Mouse (Mus musculus) embryo, embryonic 10 days (tissue): Measurements from ENCODE around the gene Sash1.
A peak's percentile ranks its signal among the peaks of the same experiment; 100 is the strongest.
"Not testable (repeated sequence)": the region's sequence is repeated elsewhere in the genome, so short reads cannot be mapped to it uniquely, and the experiment has no call there.

ENCODE experiments used
- DNase-seq: peaks from one replicate; pipeline ENCODE4 v3.0.0-alpha.2; 2015; ENCODE audit warnings: low spot score

Sash1 gene

GRCm38 (mm10) chr10:8756604-8757354, 129.1 kb downstream of the Sash1 start:
- DNase-seq: no peak

DNA sequence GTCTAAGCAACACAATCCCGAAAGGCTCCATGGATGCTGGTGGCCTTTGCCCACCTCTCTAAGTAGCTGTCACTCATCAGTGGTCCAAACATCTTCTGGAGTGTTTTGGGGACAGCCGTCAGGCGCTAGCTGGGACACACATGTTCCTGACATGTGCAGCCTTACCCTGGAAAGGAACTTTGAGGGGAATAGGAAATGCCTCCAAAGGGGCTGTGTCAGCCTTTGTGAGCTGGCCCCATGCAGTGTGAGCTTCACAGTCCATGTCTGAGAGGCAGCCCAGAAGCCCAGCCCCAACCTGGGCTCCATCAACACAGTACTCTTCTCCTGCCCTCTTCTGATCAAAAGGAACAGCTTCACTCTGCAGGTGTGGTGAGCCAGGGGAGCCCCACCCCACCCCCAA, 132.5 kb downstream of the Sash1 start:
- DNase-seq: no peak

DNA sequence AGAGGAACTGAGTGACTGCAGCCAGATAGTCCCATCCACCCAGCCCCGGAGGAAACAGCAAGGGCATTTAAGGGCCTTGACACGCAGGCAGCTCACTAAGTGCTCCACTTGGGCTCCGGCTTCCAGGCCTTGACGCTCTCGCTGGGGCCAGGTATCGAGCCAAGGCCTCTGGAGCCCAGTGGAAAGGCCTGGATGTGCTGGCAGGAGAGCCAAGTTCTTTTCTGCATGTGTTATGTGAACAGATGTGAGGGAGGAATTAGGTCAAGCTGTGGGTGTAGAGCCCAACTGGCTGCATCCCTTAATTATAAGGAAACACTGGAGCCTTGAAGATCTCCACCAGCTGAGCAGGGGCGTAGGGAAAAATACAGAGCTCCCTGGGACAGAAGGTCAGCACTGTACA, 133.4 kb downstream of the Sash1 start:
- no peak for DNase-seq

DNA sequence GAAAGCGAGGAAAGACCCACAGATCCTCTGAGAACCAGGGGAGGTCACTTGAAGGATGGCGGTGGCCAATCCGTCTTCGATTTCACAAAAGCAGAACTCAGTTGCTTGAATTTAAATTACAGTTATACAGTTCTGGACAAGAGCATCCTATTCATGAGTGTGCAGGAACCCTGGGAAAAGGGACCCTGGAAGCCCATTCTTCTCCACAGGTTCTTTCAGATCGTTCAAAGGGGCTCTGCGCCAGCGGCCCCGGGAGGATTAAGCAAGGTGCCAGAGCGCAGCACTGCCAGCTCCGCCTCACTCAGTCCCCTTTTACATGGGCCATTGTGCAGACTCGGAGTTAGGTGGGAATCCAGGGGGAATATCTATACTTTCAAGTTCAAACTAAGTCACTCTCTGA, 136.3 kb downstream of the Sash1 start:
- DNase-seq: no peak

DNA sequence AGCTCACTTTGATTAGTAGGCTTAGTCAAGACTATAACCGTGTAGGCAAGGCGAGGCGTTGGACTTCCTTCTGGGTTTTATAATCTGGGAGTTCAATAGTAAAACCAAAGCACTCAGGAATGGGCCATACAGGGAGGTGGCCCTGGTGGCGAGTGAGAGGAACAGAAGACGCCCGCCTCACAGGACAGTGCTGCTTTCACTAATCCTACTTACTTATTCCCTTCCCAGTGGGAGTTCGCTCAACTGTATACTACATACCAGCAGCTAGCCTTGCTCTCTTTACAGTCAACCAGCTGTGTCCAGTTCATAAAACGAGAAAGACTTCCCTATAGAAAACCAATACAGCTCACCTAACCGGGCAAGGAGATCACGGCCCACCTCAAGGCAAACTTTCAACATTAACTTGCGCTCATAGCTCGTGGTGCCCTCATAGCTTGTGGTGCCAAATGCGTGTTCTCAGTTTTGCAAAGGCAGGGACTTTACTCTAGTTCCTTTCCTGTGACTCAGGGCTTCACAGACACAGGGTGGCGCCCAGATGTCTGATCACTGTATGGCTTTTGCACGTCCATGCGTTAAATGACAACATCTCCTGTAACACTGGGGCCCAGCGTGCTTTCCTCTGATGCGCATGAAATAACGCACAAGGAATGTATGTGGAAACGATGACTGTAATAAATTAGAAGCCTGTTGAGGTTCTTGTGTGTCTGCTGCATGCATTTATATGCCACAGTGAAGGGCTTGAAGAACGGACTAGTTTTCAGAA, 138.2 kb downstream of the Sash1 start:
- no peak for DNase-seq

DNA sequence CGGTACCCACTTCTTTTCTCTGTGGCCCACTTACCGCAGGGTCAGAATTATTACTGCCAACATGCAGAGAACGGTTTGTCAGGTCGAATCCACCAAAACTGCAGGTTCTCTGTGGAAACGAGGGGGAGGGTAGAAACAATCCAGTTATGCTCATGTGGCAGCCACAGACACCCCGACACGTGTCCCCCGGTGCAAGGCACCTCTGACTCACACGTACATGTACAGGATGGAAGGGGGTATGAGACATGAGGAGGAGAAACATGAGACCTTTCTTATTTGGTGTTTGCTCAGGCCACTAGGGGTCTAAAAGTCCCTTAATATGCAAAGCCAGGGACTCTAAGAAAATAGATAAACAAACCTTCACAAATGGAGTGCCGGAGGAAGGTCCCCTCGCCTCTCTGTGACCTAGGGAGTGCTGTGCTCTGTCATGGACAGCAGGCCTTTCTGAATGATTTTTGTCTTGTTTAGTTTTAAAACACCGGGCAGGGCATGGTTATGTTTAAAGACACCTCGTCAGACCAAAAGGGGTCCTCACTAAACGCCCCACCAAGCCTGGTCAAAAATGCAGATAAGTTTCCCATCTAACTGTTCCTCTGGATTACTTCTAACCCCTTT, 139.7 kb downstream of the Sash1 start:
- no peak for DNase-seq

GRCm38 (mm10) chr10:8742872-8743271, 143.0 kb downstream of the Sash1 start:
- peak; percentile 84 for DNase-seq

GRCm38 (mm10) chr10:8741505-8741904, 144.4 kb downstream of the Sash1 start:
- no peak for DNase-seq

DNA sequence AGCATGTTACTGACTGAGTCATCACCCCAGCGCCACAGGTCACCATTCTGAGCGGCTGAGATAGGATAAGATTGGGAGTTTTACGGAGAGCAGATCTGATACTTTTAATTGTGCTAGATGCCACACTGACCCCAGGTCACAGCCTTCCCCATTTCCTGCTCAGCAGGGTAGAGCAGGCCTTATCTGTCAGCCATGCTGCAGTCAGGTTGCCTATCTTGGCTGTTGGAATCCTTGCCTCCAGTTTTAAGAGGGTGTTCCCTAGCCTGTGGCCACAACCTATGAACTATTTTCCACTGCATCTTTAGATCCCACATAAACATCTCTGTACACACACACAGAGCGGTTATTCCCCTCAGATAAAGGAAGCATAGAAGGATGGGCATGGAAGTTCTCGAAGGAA, 145.1 kb downstream of the Sash1 start:
- no peak for DNase-seq

DNA sequence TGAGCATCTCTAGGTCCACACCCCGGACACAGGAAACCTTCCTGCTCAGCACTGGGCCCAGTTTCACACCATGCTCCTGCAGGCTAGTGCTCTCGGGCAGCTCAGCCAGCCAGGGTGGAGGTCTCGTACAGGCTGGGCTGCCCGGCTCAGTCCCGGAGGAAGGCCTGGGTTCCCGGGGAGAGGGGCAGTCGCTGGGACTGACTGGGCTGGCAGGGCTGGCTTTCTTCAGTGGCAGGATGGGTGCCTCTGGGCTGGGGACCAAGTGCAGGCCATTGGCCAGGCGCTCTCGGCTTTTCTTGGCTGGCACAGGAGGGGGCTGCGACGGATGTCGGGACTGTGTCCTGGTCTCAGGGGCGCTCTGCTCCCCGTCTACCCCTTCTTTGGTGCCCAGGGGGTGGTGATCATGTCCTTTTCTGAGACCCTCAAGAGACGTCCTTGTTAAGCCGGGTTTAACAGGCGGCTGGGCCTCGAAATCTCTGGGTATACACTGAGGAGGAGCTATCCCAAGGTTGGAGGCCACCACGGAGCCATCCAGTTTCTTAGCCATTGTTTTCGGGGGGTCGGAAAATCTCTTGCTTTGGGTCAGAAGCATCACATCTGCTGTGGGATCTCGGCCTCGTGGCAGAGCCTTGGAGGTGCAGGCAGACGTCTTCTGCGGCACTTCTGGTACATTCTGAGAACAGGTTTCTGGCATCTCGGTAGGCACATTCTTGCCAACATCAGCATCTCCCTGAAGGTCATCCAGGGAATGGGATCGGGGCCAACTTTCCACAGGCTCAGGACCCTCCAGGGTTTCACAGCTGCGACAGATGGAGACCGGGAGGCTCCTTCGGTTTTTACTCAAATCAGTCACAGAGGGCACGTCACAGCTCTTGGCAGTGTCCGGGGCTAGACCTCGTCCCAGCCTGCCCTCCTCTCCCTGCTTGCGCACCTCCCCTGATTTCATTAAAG, 156.2 kb downstream of the Sash1 start:
- DNase-seq: no peak

- DNase-seq: no peak
These were observed 166.5 kb downstream of the Sash1 start for GRCm38 (mm10) chr10:8719345-8719744.

DNA sequence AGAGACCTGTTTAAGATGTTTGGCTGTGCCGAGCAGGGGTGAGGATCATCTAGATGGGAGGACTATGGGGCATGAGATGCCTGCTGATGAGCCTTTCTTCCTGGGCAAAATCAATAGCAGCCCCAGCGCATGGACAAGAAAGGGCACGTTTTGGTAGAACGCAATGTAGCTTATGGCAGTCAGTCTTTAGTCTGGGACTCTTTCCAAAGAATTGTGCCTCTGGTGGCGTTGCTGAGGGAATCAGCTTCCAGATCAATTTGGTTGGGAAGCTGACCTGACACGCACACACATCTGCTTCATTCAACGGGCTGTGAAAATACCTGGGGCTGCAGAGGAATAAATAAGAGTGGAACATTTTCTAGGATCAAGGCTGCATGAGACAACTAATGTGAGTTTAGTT, 167.0 kb downstream of the Sash1 start:
- no peak for DNase-seq

- no peak for DNase-seq
These were observed 168.7 kb downstream of the Sash1 start for GRCm38 (mm10) chr10:8717171-8717570.

GRCm38 (mm10) chr10:8715679-8716284, 170.1 kb downstream of the Sash1 start:
- peak; percentile 87 for DNase-seq

DNA sequence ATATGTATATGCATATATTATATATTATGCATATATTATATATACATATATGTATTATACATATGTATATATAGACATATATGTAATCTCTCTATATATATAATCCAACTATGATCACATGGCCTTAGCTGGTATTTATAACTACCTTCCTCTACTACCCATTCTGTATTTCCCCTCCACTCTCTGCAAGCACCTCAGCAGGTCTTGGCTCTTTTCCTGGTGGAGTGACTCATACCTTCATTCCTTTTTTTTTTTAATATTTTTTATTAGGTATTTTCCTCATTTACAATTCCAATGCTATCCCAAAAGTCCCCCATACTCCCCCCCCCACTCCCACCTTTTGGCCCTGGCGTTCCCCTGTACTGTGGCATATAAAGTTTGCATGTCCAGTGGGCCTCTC, 189.2 kb downstream of the Sash1 start:
- not testable (repeated sequence) for DNase-seq

- no peak for DNase-seq
These were observed 191.8 kb downstream of the Sash1 start for GRCm38 (mm10) chr10:8693996-8694500.

DNA sequence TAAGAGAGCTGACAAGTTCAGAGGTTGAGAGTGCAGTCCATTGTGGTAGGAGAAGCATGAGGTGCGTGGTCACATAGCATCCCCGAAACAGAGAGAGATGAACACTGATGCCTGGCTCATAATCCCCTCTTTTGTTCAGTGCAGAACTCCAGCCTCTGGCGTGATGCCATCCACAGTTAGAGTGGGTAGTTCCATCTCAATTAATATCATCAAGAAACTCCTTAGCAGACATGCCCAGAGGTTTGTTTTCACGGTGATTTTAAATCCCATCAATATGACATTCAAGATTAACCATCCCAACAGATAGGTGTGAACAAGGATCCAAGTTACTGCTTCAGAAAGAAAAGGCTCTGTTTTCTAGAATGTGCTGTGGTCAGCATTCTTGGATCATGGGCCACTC, 192.3 kb downstream of the Sash1 start:
- DNase-seq: no peak

GRCm38 (mm10) chr10:8692531-8692930, 193.3 kb downstream of the Sash1 start:
- DNase-seq: no peak

GRCm38 (mm10) chr10:8686219-8686618, 199.7 kb downstream of the Sash1 start:
- DNase-seq: no peak

GRCm38 (mm10) chr10:8685269-8685668, 200.6 kb downstream of the Sash1 start:
- DNase-seq: no peak

DNA sequence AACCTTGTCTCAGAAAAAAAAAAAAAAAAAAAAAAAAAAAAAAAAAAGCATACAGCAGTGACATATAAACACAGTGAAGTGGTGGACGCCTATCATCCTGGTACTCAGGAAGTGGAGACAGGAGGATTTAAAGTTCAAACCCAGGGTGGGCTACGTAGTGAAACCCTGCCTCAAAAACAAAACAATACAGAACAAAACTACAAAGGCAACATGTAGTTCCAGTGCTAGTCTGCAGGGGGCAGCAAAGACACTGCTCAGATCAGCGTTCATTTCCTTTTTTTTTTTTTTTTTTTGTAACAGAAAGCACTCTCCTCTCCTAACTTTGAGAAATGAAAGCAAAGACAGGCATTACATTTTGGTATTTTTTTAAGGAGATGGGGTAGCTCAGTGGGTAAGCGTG, 203.0 kb downstream of the Sash1 start:
- DNase-seq: peak; percentile 84
